Mouse (Mus musculus) lung, postnatal 0 days (tissue): Measurements from ENCODE around the gene Nmnat2. TPM values are rescaled to one million over a fixed set of nuclear protein-coding genes. Genes with fewer than 3 reads are reported as not detected.

ENCODE experiments used
- ATAC-seq: fragments of 200-750 bp; cut with Nextera tagmentation; 2 replicates; pipeline ENCODE4 v1.8.0; 2017; ENCODE audit warnings: moderate library complexity
- DNase-seq: peaks from one replicate; pipeline ENCODE4 v3.0.0-alpha.2; 2016; ENCODE audit warnings: low spot score
- H3K27ac ChIP-seq: fragments of 300-500 bp; sonication (generic); 2 replicates; pipeline ENCODE4 v1.5.1; 2014; ENCODE audit warnings: antibody characterized with exemption, mild to moderate bottlenecking, low read length, mixed read lengths
- H3K27me3 ChIP-seq: fragments of 300-500 bp; sonication (generic); replicated peaks from 2 replicates; pipeline ENCODE4 v1.6.1; 2014; ENCODE audit warnings: low read length, mixed read lengths; ENCODE audit not compliant: insufficient read depth
- H3K36me3 ChIP-seq: fragments of 300-500 bp; sonication (generic); 2 replicates; pipeline ENCODE4 v1.6.1; 2014; ENCODE audit warnings: low read length, mixed read lengths; ENCODE audit not compliant: insufficient read depth
- H3K4me1 ChIP-seq: fragments of 300-500 bp; sonication (generic); 2 replicates; pipeline ENCODE4 v1.6.1; 2014; ENCODE audit warnings: antibody characterized with exemption, low read depth, low read length, mixed read lengths; ENCODE audit not compliant: insufficient read depth
- H3K4me2 ChIP-seq: fragments of 300-500 bp; sonication (generic); replicated peaks from 2 replicates; pipeline ENCODE4 v1.6.1; 2014; ENCODE audit warnings: low read depth, mild to moderate bottlenecking, low read length, moderate library complexity, mixed read lengths
- H3K4me3 ChIP-seq: fragments of 300-500 bp; sonication (generic); 2 replicates; pipeline ENCODE4 v1.5.1; 2014; ENCODE audit warnings: low read depth, low read length
- H3K9ac ChIP-seq: fragments of 300-500 bp; sonication (generic); replicated peaks from 2 replicates; pipeline ENCODE4 v1.6.1; 2014; ENCODE audit warnings: low read depth, mild to moderate bottlenecking
- H3K9me3 ChIP-seq: fragments of 300-500 bp; sonication (generic); 2 replicates; pipeline ENCODE4 v1.6.1; 2016; ENCODE audit warnings: low read length, mixed read lengths
- CTCF ChIP-seq: IDR thresholded peaks from 2 replicates; pipeline ENCODE4 v1.5.1; 2016; ENCODE audit warnings: antibody characterized with exemption, mild to moderate bottlenecking
- EP300 ChIP-seq: IDR thresholded peaks from 2 replicates; pipeline ENCODE4 v1.6.1; 2016; ENCODE audit warnings: antibody characterized with exemption, mild to moderate bottlenecking, control low read depth
- WGBS: fragments of 180-500 bp; shearing (Covaris S2); extraction: QIAGEN DNeasy Blood & Tissue Kit; methylation state at CpG from one replicate; pipeline ENCODE4 v1.1.7; 2014; 5-methylcytosine and 5-hydroxymethylcytosine counted together
- polyA plus RNA-seq: library from polyadenylated mRNA; unstranded; fragments of >200 nt; fragmentation: Nextera tagmentation; extraction: Ambion mirVana; gene quantifications from 2 replicates; pipeline ENCODE4 v1.2.1, GENCODE M21; 2015

The Nmnat2 gene
- polyA plus RNA-seq, 1 experiment from 2014 or later = 4.8 TPM

GRCm38 (mm10) chr1:153157021-153157623 is 202.3 kb downstream of the Nmnat2 start:
- no peak for TF ChIP-seq EP300
- no peak for TF ChIP-seq CTCF
- DNase-seq = no peak
- no peaks in the 10 kb centered on the region for H3K9me3 ChIP-seq
- no peak overlapping the region for H3K4me2 ChIP-seq
- H3K36me3 ChIP-seq = no peaks in the 10 kb centered on the region
- no peak overlapping the region for H3K4me3 ChIP-seq
- H3K27ac ChIP-seq = no peak overlapping the region
- no peak overlapping the region for H3K9ac ChIP-seq
- WGBS = 62% methylated on average over 5 of the region's 5 CpGs
- ATAC-seq = no peak
- H3K27me3 ChIP-seq = no peaks in the 10 kb centered on the region
- no peaks in the 10 kb centered on the region; the same call in 1 of the 2 replicates for H3K4me1 ChIP-seq

- TF ChIP-seq CTCF (no peak), EP300 (no peak)
- ATAC-seq = no peak
- H3K27ac ChIP-seq = no peak overlapping the region
- no peaks in the 10 kb centered on the region for H3K36me3 ChIP-seq
- no peak overlapping the region for H3K9ac ChIP-seq
- no peak overlapping the region for H3K4me3 ChIP-seq
- no peaks in the 10 kb centered on the region for H3K4me1 ChIP-seq
- no peaks in the 10 kb centered on the region for H3K9me3 ChIP-seq
- DNase-seq = no peak
- WGBS = 95% methylated on average over 4 of the region's 4 CpGs
- H3K27me3 ChIP-seq = no peaks in the 10 kb centered on the region
- H3K4me2 ChIP-seq = no peak overlapping the region
These were observed 204.3 kb downstream of the Nmnat2 start for GRCm38 (mm10) chr1:153159137-153159536.

- no peak overlapping the region for H3K9ac ChIP-seq
- no peak overlapping the region for H3K27ac ChIP-seq
- no peak for DNase-seq
- H3K4me1 ChIP-seq = no peaks in the 10 kb centered on the region
- H3K36me3 ChIP-seq = no peaks in the 10 kb centered on the region
- H3K9me3 ChIP-seq = no peaks in the 10 kb centered on the region
- TF ChIP-seq CTCF = no peak
- TF ChIP-seq EP300 = no peak
- peak; percentile 35; the same call in 1 of the 2 replicates for ATAC-seq
- no peaks in the 10 kb centered on the region for H3K27me3 ChIP-seq
- H3K4me2 ChIP-seq = no peak overlapping the region
- 65% methylated on average over 3 of the region's 3 CpGs for WGBS
- H3K4me3 ChIP-seq = no peak overlapping the region
These were observed 209.0 kb downstream of the Nmnat2 start for GRCm38 (mm10) chr1:153163831-153164230.

GRCm38 (mm10) chr1:153168293-153168692 is 213.5 kb downstream of the Nmnat2 start:
- Histone ChIP-seq H3K9me3 (no peaks in the 10 kb centered on the region), H3K27me3 (no peaks in the 10 kb centered on the region), H3K27ac (no peak overlapping the region), H3K36me3 (no peaks in the 10 kb centered on the region), H3K4me3 (no peak overlapping the region), H3K9ac (no peak overlapping the region), H3K4me1 (peaks cover 10% of the 10 kb centered on the region), H3K4me2 (no peak overlapping the region)
- DNase-seq = peak; percentile 54
- 40% methylated on average over 5 of the region's 5 CpGs for WGBS
- peak; percentile 48 for ATAC-seq
- TF ChIP-seq EP300 = 0 out of 2 replicates have a peak, but pooled peaks have one; percentile 20
- TF ChIP-seq CTCF = no peak

Other genes starting within 250 kb of the Nmnat2 start
- 0.50 and 0.74 TPM in 2 replicates for gene Apobec4, start 204.4 kb upstream of the Nmnat2 start, polyA plus RNA-seq
- gene Rgl1, start 188.6 kb upstream of the Nmnat2 start, polyA plus RNA-seq = 33.2 and 44.4 TPM in 2 replicates
- 376 and 377 TPM in 2 replicates for gene Arpc5, start 188.5 kb upstream of the Nmnat2 start, polyA plus RNA-seq
- gene Ncf2, start 154.8 kb upstream of the Nmnat2 start, polyA plus RNA-seq = 9.6 and 12.0 TPM in 2 replicates
- 14.4 and 14.9 TPM in 2 replicates for gene Smg7, start 52.3 kb upstream of the Nmnat2 start, polyA plus RNA-seq
- 62.9 and 69.0 TPM in 2 replicates for gene Lamc2, start 231.5 kb downstream of the Nmnat2 start, polyA plus RNA-seq